Mouse (Mus musculus): Measurements from ENCODE around the gene Pwwp2b. TPM values are rescaled to one million over a fixed set of nuclear protein-coding genes. Genes with fewer than 3 reads are reported as not detected.

Pwwp2b gene
- polyA plus RNA-seq, 1 experiment = 9.4 TPM

- H3K4me1 ChIP-seq (ENCODE audit: control insufficient read depth, insufficient read depth, insufficient read length, low read length) = peaks cover 8% of the 10 kb centered on the region
- no peak overlapping the region for H3K4me3 ChIP-seq (ENCODE audit: insufficient read depth, low read depth, low read length)
- no peak overlapping the region for H3K27ac ChIP-seq (replicated peaks; ENCODE audit: low read depth, low read length)
Observed at GRCm38 (mm10) chr7:139313413-139313812, 65.1 kb downstream of the Pwwp2b start.

- Histone ChIP-seq H3K4me3 (ENCODE audit: insufficient read depth, low read depth, low read length) (no peak overlapping the region), H3K27ac (replicated peaks; ENCODE audit: low read depth, low read length) (no peak overlapping the region), H3K4me1 (ENCODE audit: control insufficient read depth, insufficient read depth, insufficient read length, low read length) (peaks cover 4% of the 10 kb centered on the region)
Observed at GRCm38 (mm10) chr7:139314716-139315115, 66.4 kb downstream of the Pwwp2b start.

- H3K27ac ChIP-seq (replicated peaks; ENCODE audit: low read depth, low read length) = no peak overlapping the region
Observed at GRCm38 (mm10) chr7:139319006-139319411, 70.7 kb downstream of the Pwwp2b start.

More at GRCm38 (mm10) chr7:139319006-139319411, 70.7 kb downstream of the Pwwp2b start:
- Histone ChIP-seq H3K4me3 (ENCODE audit: insufficient read depth, low read depth, low read length) (no peak overlapping the region), H3K4me1 (ENCODE audit: control insufficient read depth, insufficient read depth, insufficient read length, low read length) (no peaks in the 10 kb centered on the region)

Other genes starting within 250 kb of the Pwwp2b start
- 0.54 TPM in 1 of 2 replicates, not detected in the other for gene Dpysl4, start 162.5 kb upstream of the Pwwp2b start, polyA plus RNA-seq (2012; ENCODE audit: insufficient read depth, insufficient read length, missing spikeins)
- 8.5 and 27.2 TPM in 2 replicates for gene Lrrc27, start 35.5 kb upstream of the Pwwp2b start, polyA plus RNA-seq (2012; ENCODE audit: insufficient read depth, insufficient read length, missing spikeins)
- not detected in 2 replicates for gene Stk32c, start 35.2 kb upstream of the Pwwp2b start, polyA plus RNA-seq (2012; ENCODE audit: insufficient read depth, insufficient read length, missing spikeins)
- 31.6 and 42.3 TPM in 2 replicates for gene Inpp5a, start 140.6 kb downstream of the Pwwp2b start, polyA plus RNA-seq (2012; ENCODE audit: insufficient read depth, insufficient read length, missing spikeins)